In the genomic region with DNA sequence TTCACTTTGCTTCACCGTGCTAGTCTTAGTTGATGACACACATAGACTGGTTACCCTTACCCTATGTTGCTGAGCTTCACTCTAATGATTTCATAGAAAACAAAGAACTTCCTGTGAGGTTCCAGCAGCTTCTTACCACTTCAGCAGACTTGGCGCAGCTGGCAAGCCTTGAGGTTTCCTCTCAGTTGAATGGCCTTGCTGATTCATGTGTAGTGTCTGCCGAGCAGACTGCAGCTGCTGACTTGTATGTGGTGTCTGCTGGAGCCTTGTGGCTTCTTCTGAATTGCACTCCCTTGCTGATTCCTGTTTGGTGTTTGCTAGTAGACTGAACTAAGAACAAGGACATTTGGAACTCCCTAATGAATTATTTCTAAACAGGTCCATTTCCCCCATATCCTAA, we compare ENCODE assay signal across 11 mouse cellular contexts.
DNase-seq lines count a peak whose midpoint lies in the region; ATAC-seq and TF ChIP-seq lines count a peak whose summit lies in the region.
"Had no signal": no experiment of that assay in that cellular context is flagged by ENCODE, and none has a peak within 500 bp of the region (broad histone marks: within the 10 kb centered on the region; RNA-seq: fewer than 3 reads in every experiment).

No protein-coding gene starts in this region.

- no peaks in the 10 kb centered on the region for H3K27me3 ChIP-seq in liver, embryonic 15.5 days
- no peaks in the 10 kb centered on the region for H3K27me3 ChIP-seq in CH12.LX (replicated peaks)

- no peak overlapping the region for H3K4me2 ChIP-seq in liver, embryonic 15.5 days
- H3K4me2 ChIP-seq in CH12.LX (ENCODE audit: insufficient read depth, low read depth, poor library complexity, severe bottlenecking), result no peak overlapping the region

- TF ChIP-seq CTCF in CH12.LX (conservative IDR thresholded peaks at IDR 0.05 in 1 of 2, IDR thresholded peaks at IDR 0.05 in 1 of 2; ENCODE audit: low read depth in 2 of 2, low read length in 2 of 2), result no peak
- no peak for TF ChIP-seq CTCF in left cerebral cortex, adult 2 months (IDR thresholded peaks at IDR 0.05)

- in situ Hi-C loops in CH12.LX (cut with MboI; ENCODE audit: low pct_ligation_motif_present, low pct_unique_long_range_greater_than_20kb, low sequenced_read_pairs), result no loop called here

- intact Hi-C loops in left cerebral cortex, adult 2 months (cut with DNase I), result no loop called here

- ATAC-seq in liver, embryonic 15.5 days (ENCODE audit: insufficient read depth), result no peak
- ATAC-seq: forebrain, embryonic 16.5 days; intestine, embryonic 16.5 days had no signal

- H3K36me3 ChIP-seq in liver, embryonic 15.5 days (replicated peaks), result no peaks in the 10 kb centered on the region
- H3K36me3 ChIP-seq in CH12.LX (replicated peaks in 1 of 2; ENCODE audit: control insufficient read depth in 1 of 2, insufficient read depth in 1 of 2, low read length in 1 of 2), result peaks cover 0 to 28% of the 10 kb centered on the region in 2 experiments

- H3K4me1 ChIP-seq in liver, embryonic 15.5 days (replicated peaks), result no peaks in the 10 kb centered on the region
- peaks cover 2 to 7% of the 10 kb centered on the region in 2 experiments; a peak in 1 of 4 replicates for H3K4me1 ChIP-seq in CH12.LX (ENCODE audit: control insufficient read depth in 1 of 2, insufficient read depth in 2 of 2)

- H3K79me2 ChIP-seq in CH12.LX (replicated peaks; ENCODE audit: control insufficient read depth, extremely low read depth, insufficient read depth, poor library complexity, severe bottlenecking), result no peaks in the 10 kb centered on the region

- no peaks in the 10 kb centered on the region for H3K9me3 ChIP-seq in liver, embryonic 15.5 days (replicated peaks)
- peaks cover 2% of the 10 kb centered on the region for H3K9me3 ChIP-seq in CH12.LX (replicated peaks; ENCODE audit: low read length)

- H3K27ac ChIP-seq in liver, embryonic 15.5 days (replicated peaks), result peak overlapping the region; percentile 20; the same call in 1 of the 2 replicates
- H3K27ac ChIP-seq in CH12.LX (ENCODE audit: insufficient read depth, low read depth), result no peak overlapping the region
- no peak overlapping the region for H3K27ac ChIP-seq in left cerebral cortex, adult 2 months

- H3K4me3 ChIP-seq in liver, embryonic 15.5 days (replicated peaks), result no peak overlapping the region
- no peak overlapping the region for H3K4me3 ChIP-seq in CH12.LX (replicated peaks in 1 of 3; ENCODE audit: low read depth in 2 of 3, low read length in 2 of 3, poor library complexity in 1 of 3)
- H3K4me3 ChIP-seq in left cerebral cortex, adult 2 months, result no peak overlapping the region

- dilution Hi-C loops in CH12.LX (cut with MboI; ENCODE audit: extremely low pct_ligation_motif_present, extremely low pct_unique_long_range_greater_than_20kb, low sequenced_read_pairs), result no loop called here

- TF ChIP-seq RAD21 in CH12.LX (IDR thresholded peaks at IDR 0.05; ENCODE audit: low read depth, low read length), result no peak

- TF ChIP-seq POLR2A in CH12.LX (IDR thresholded peaks at IDR 0.05; ENCODE audit: low read depth, low read length), result no peak

- TF ChIP-seq EP300 in CH12.LX (IDR thresholded peaks at IDR 0.05; ENCODE audit: low read length), result no peak

- no peak overlapping the region for H3K9ac ChIP-seq in liver, embryonic 15.5 days
- H3K9ac ChIP-seq in CH12.LX (ENCODE audit: insufficient read depth, low read depth), result no peak overlapping the region

- WGBS in liver, embryonic 15.5 days (ENCODE audit: insufficient replicate concordance), result 53% methylated on average over 3 of the region's 3 CpGs

- DNase-seq in liver (no peak), CH12.LX (ENCODE audit: extremely low read depth) (peak; percentile 27)
- DNase-seq in B cell, adult 2 months, result peak; percentile 20 to 28
- DNase-seq in natural killer cell, adult 2 months (ENCODE audit: low spot score in 2 of 2), result peak; percentile 44 to 48
- DNase-seq in layer of hippocampus, adult 8-10 months (ENCODE audit: low spot score in 2 of 2), result no peak
- no peak for DNase-seq in left cerebral cortex, adult 2 months (ENCODE audit: extremely low spot score in 1 of 2, low spot score in 2 of 2)
- DNase-seq: heart, adult 18-20 months; right cerebral cortex, adult 18-20 months had no signal

TF ChIP-seq in CH12.LX, 34 proteins besides CTCF, POLR2A, EP300 and RAD21:
- TF ChIP-seq ZMIZ1 (IDR thresholded peaks at IDR 0.05; ENCODE audit: low read depth, low read length), result no peak
- no peak for TF ChIP-seq NRF1 (IDR thresholded peaks at IDR 0.05; ENCODE audit: low read depth, low read length)
- TF ChIP-seq E2F4 (IDR thresholded peaks at IDR 0.05; ENCODE audit: insufficient replicate concordance, low read depth, low read length), result no peak
- no peak for TF ChIP-seq JUND (conservative IDR thresholded peaks at IDR 0.05; ENCODE audit: low read depth, low read length)
TF ChIP-seq in CH12.LX: peak in this region for 0.

Comparison
In these comparisons a context has a peak if more than half of its experiments do, and no peak if none do; other contexts are left out.
1. DNase-seq: peak in B cell, adult 2 months (2 of 2), CH12.LX (single experiment) and natural killer cell, adult 2 months (2 of 2); none in liver (single experiment), layer of hippocampus, adult 8-10 months (0 of 2) and left cerebral cortex, adult 2 months (0 of 2).